Mouse (Mus musculus): Measurements from ENCODE around the gene Tspan3.

- TF ChIP-seq POLR2A (IDR thresholded peaks at IDR 0.05; ENCODE audit: control insufficient read depth, extremely low read depth, insufficient read depth, low read length, poor library complexity) (no peak), CTCF (IDR thresholded peaks at IDR 0.05; ENCODE audit: borderline replicate concordance, control insufficient read depth, extremely low read depth, insufficient read depth, low read length, poor library complexity) (no peak)
Observed at GRCm38 (mm10) chr9:56107527-56107926, 57.8 kb downstream of the Tspan3 start.

Data from thymus, adult 2 months (tissue).